Mouse (Mus musculus) CH12.LX (cell line): ENCODE measurements around the gene Cbl. TPM values are rescaled to one million over a fixed set of nuclear protein-coding genes. Genes with fewer than 3 reads are reported as not detected.
"Not testable (repeated sequence)": the region's sequence is repeated elsewhere in the genome, so short reads cannot be mapped to it uniquely, and the experiment has no call there.

ENCODE experiments used
- DNase-seq: peaks from one replicate; pipeline ENCODE4 v3.0.0-alpha.2; 2013; ENCODE audit errors: extremely low read depth
- H3K27ac ChIP-seq: 2 replicates; pipeline ENCODE4 v1.5.1; 2012; ENCODE audit warnings: low read depth, mild to moderate bottlenecking, control low read depth, moderate library complexity; ENCODE audit not compliant: insufficient read depth
- H3K27me3 ChIP-seq: replicated peaks from 2 replicates; pipeline ENCODE3; 2012; ENCODE audit warnings: inconsistent platforms
- H3K36me3 ChIP-seq, 2 experiments: replicated peaks in 1 of 2; 2 replicates each; pipeline versions ENCODE3 to v1.6.1; 2012; ENCODE audit warnings: inconsistent platforms in 1 of 2, low read length in 1 of 2, mild to moderate bottlenecking in 1 of 2, mixed read lengths in 1 of 2, moderate library complexity in 1 of 2; ENCODE audit not compliant: control insufficient read depth in 1 of 2, insufficient read depth in 1 of 2
- H3K4me1 ChIP-seq, 2 experiments: 2 replicates each; pipeline ENCODE4 v1.6.1; 2012; ENCODE audit warnings: inconsistent platforms in 1 of 2, moderate library complexity in 1 of 2; ENCODE audit not compliant: insufficient read depth in 2 of 2, control insufficient read depth in 1 of 2
- H3K4me2 ChIP-seq: 2 replicates; pipeline ENCODE4 v1.6.1; 2012; ENCODE audit warnings: low read depth, mild to moderate bottlenecking, control low read depth; ENCODE audit not compliant: poor library complexity, insufficient read depth, severe bottlenecking
- H3K4me3 ChIP-seq, 3 experiments: fragments of 150-350 bp in 1 of 3; sonication (generic) in 1 of 3; replicated peaks in 1 of 3; 2 replicates each; pipeline versions ENCODE3 to v1.5.1; 2011 to 2012; ENCODE audit warnings: low read depth in 2 of 3, low read length in 2 of 3, mild to moderate bottlenecking in 2 of 3, moderate library complexity in 2 of 3, control low read depth in 1 of 3, improper control_type of control experiment in 1 of 3, inconsistent platforms in 1 of 3, mixed read lengths in 1 of 3; ENCODE audit not compliant: poor library complexity in 1 of 3
- H3K79me2 ChIP-seq: replicated peaks from 2 replicates; pipeline ENCODE4 v1.6.1; 2012; ENCODE audit warnings: mild to moderate bottlenecking, moderate library complexity; ENCODE audit not compliant: control insufficient read depth, poor library complexity, insufficient read depth, severe bottlenecking; ENCODE audit errors: extremely low read depth
- H3K9ac ChIP-seq: 2 replicates; pipeline ENCODE4 v1.6.1; 2012; ENCODE audit warnings: low read depth, mild to moderate bottlenecking, control low read depth, moderate library complexity; ENCODE audit not compliant: insufficient read depth
- H3K9me3 ChIP-seq: replicated peaks from 2 replicates; pipeline ENCODE3; 2012; ENCODE audit warnings: low read length, inconsistent platforms, mixed read lengths
- BHLHE40 ChIP-seq: IDR thresholded peaks from 2 replicates; pipeline ENCODE4 v1.6.1; 2011; ENCODE audit warnings: mild to moderate bottlenecking, low read depth, low read length, improper control_type of control experiment
- CHD1 ChIP-seq: IDR thresholded peaks from 2 replicates; pipeline ENCODE4 v1.6.1; 2012; ENCODE audit warnings: low read depth, low read length, improper control_type of control experiment, inconsistent platforms
- CHD2 ChIP-seq: IDR thresholded peaks from 2 replicates; pipeline ENCODE4 v1.6.1; 2011; ENCODE audit warnings: low read length, improper control_type of control experiment
- CTCF ChIP-seq, 2 experiments: IDR thresholded peaks in 1 of 2; conservative IDR thresholded peaks in 1 of 2; 2 replicates each; pipeline ENCODE4 v1.5.1; 2011 to 2012; ENCODE audit warnings: low read depth in 2 of 2, low read length in 2 of 2, improper control_type of control experiment in 1 of 2, inconsistent platforms in 1 of 2, mild to moderate bottlenecking in 1 of 2, moderate library complexity in 1 of 2
- E2F4 ChIP-seq: IDR thresholded peaks from 2 replicates; pipeline ENCODE4 v1.6.1; 2011; ENCODE audit warnings: low read depth, low read length, improper control_type of control experiment; ENCODE audit not compliant: insufficient replicate concordance
- ELF1 ChIP-seq: IDR thresholded peaks from 2 replicates; pipeline ENCODE4 v1.6.1; 2014; ENCODE audit warnings: low read depth, mild to moderate bottlenecking, inconsistent platforms, low read length, improper control_type of control experiment
- EP300 ChIP-seq: IDR thresholded peaks from 2 replicates; pipeline ENCODE4 v1.6.1; 2011; ENCODE audit warnings: low read length, improper control_type of control experiment
- HCFC1 ChIP-seq: IDR thresholded peaks from 2 replicates; pipeline ENCODE4 v1.6.1; 2012; ENCODE audit warnings: low read depth, mild to moderate bottlenecking, inconsistent platforms, low read length, improper control_type of control experiment
- IRF4 ChIP-seq: IDR thresholded peaks from 2 replicates; pipeline ENCODE4 v1.6.1; 2014; ENCODE audit warnings: low read depth, mild to moderate bottlenecking, inconsistent platforms, low read length, improper control_type of control experiment
- JUND ChIP-seq: conservative IDR thresholded peaks from 2 replicates; pipeline ENCODE4 v1.6.1; 2011; ENCODE audit warnings: low read depth, low read length, improper control_type of control experiment
- KAT2A ChIP-seq: IDR thresholded peaks from 2 replicates; pipeline ENCODE4 v1.6.1; 2012; ENCODE audit warnings: low read length, improper control_type of control experiment, inconsistent platforms; ENCODE audit not compliant: insufficient replicate concordance
- MAX ChIP-seq: IDR thresholded peaks from 2 replicates; pipeline ENCODE4 v1.6.1; 2011; ENCODE audit warnings: low read length, improper control_type of control experiment
- MAZ ChIP-seq: IDR thresholded peaks from 2 replicates; pipeline ENCODE4 v1.6.1; 2012; ENCODE audit warnings: low read depth, mild to moderate bottlenecking, inconsistent platforms, low read length, improper control_type of control experiment, moderate library complexity
- MEF2A ChIP-seq: IDR thresholded peaks from 2 replicates; pipeline ENCODE4 v1.6.1; 2014; ENCODE audit warnings: low read depth, mild to moderate bottlenecking, inconsistent platforms, low read length, improper control_type of control experiment, borderline replicate concordance
- MXI1 ChIP-seq: IDR thresholded peaks from 2 replicates; pipeline ENCODE4 v1.6.1; 2011; ENCODE audit warnings: mild to moderate bottlenecking, low read depth, low read length, improper control_type of control experiment
- MYC ChIP-seq: IDR thresholded peaks from 2 replicates; pipeline ENCODE4 v1.6.1; 2011; ENCODE audit warnings: low read depth, mild to moderate bottlenecking, improper control_type of control experiment, low read length
- NELFE ChIP-seq: IDR thresholded peaks from 2 replicates; pipeline ENCODE4 v1.6.1; 2011; ENCODE audit warnings: low read depth, low read length, improper control_type of control experiment
- NRF1 ChIP-seq: IDR thresholded peaks from 2 replicates; pipeline ENCODE4 v1.6.1; 2014; ENCODE audit warnings: low read depth, mild to moderate bottlenecking, inconsistent platforms, low read length, improper control_type of control experiment, moderate library complexity
- POLR2A ChIP-seq: IDR thresholded peaks from 2 replicates; pipeline ENCODE4 v1.6.1; 2011; ENCODE audit warnings: low read depth, mild to moderate bottlenecking, improper control_type of control experiment, low read length
- POLR2AphosphoS2 ChIP-seq: IDR thresholded peaks from 2 replicates; pipeline ENCODE4 v1.6.1; 2011; ENCODE audit warnings: low read depth, low read length, improper control_type of control experiment
- RAD21 ChIP-seq: IDR thresholded peaks from 2 replicates; pipeline ENCODE4 v1.6.1; 2011; ENCODE audit warnings: low read depth, mild to moderate bottlenecking, low read length, improper control_type of control experiment, moderate library complexity
- SIN3A ChIP-seq: IDR thresholded peaks from 2 replicates; pipeline ENCODE4 v1.6.1; 2012; ENCODE audit warnings: low read length, improper control_type of control experiment, inconsistent platforms
- SMC3 ChIP-seq: IDR thresholded peaks from 2 replicates; pipeline ENCODE4 v1.6.1; 2011; ENCODE audit warnings: low read depth, low read length, improper control_type of control experiment
- TBP ChIP-seq: conservative IDR thresholded peaks from 2 replicates; pipeline ENCODE4 v1.6.1; 2011; ENCODE audit warnings: low read depth, low read length, improper control_type of control experiment
- TCF12 ChIP-seq: IDR thresholded peaks from 2 replicates; pipeline ENCODE4 v1.6.1; 2014; ENCODE audit warnings: low read depth, mild to moderate bottlenecking, inconsistent platforms, low read length, improper control_type of control experiment
- UBTF ChIP-seq: IDR thresholded peaks from 2 replicates; pipeline ENCODE4 v1.6.1; 2012; ENCODE audit warnings: low read depth, mild to moderate bottlenecking, inconsistent platforms, low read length, improper control_type of control experiment, moderate library complexity
- ZC3H11A ChIP-seq: IDR thresholded peaks from 2 replicates; pipeline ENCODE4 v1.6.1; 2012; ENCODE audit warnings: low read depth, mild to moderate bottlenecking, inconsistent platforms, low read length, improper control_type of control experiment
- ZNF384 ChIP-seq: IDR thresholded peaks from 2 replicates; pipeline ENCODE4 v1.6.1; 2012; ENCODE audit warnings: low read depth, low read length, improper control_type of control experiment, inconsistent platforms
- dilution Hi-C: fragments of 300-500 bp; cut with MboI; formaldehyde crosslinking; loops from 2 replicates; pipeline ENCODE4 v1.14.3; 2020; ENCODE audit warnings: low sequenced_read_pairs; ENCODE audit not compliant: extremely low pct_unique_long_range_greater_than_20kb, extremely low pct_ligation_motif_present
- in situ Hi-C: fragments of 300-500 bp; cut with MboI; formaldehyde crosslinking; loops from 3 replicates; pipeline ENCODE4 v1.14.3; 2019; ENCODE audit warnings: low sequenced_read_pairs, low pct_ligation_motif_present, low pct_unique_long_range_greater_than_20kb, mixed read lengths
- polyA plus RNA-seq: library from polyadenylated mRNA; unstranded; fragments of >175 nt; gene quantifications from 2 replicates; pipeline ENCODE4 v1.2.1, GENCODE M21; 2012; ENCODE audit warnings: low read depth; ENCODE audit not compliant: insufficient read length
- total RNA-seq, 2 experiments: library from RNA; depleted of rRNA; stranded (reverse); fragments of 300-350 nt in 1 of 2; fragments of >200 nt in 1 of 2; gene quantifications; 2 replicates each; pipeline ENCODE4 v1.2.3; 2012 to 2014

The Cbl gene
- total and polyA plus RNA-seq, 3 experiments = 8.3 to 39.0 (median 11.9) TPM

DNA sequence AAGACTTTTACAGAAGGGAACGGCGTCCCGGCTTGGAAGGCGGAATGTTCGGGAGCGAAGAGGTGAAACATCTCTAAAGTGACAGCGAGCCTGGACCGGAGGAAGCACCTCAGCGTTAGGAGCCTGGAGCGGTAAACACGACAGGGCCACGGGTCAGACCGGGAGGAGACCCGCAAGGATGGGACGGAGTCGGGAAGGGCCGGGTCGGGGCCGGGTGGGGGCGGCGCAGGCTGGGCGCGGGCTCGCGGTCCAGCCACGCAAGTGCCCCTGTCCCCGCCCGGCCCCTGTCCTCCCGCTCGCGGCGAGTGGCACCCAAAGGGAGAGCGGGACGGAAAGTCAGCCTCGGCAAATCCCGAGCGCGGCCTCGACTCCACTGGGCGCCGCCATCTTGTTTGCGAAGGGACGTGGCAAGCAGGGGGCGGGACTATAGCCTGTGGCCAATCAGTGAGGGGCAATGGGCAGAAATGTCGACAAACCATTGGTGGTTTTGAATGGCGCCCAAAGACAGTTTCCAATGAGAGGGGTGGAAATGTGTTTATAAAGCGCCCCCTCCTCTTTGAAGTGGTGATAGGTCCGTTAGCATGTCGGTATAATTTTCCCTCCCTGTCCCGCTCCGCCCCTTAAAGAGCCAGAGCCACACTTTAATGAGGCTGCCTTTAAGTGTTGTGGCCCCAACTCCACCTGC lies 120.6 kb downstream of the Cbl start, which contains the start of the genes Gm49380 and Rnf26:
Gene Gm49380, minus strand, starts transcription at position 396 of the 685 bp plus-strand sequence.
Gene Rnf26, minus strand, starts transcription at position 413 of the 685 bp plus-strand sequence.
- peaks cover 5 to 47% of the 10 kb centered on the region in 2 experiments; a peak in 3 of 4 replicates for H3K4me1 ChIP-seq
- TF ChIP-seq IRF4 (no peak), JUND (no peak), E2F4 (peak; percentile 98), RAD21 (no peak), BHLHE40 (no peak), ZNF384 (no peak), SMC3 (no peak), UBTF (no peak), MXI1 (peak; percentile 78; the same call in 1 of the 2 replicates), CTCF (conservative IDR thresholded peaks at IDR 0.05 in 1 of 2, IDR thresholded peaks at IDR 0.05 in 1 of 2; ENCODE audit: low read depth in 2 of 2, low read length in 2 of 2) (no peak), POLR2A (peak; percentile 77), POLR2AphosphoS2 (no peak), NRF1 (peak; percentile 49; the same call in 1 of the 2 replicates), CHD1 (no peak), ELF1 (no peak; the same call in 1 of the 2 replicates), ZC3H11A (no peak), TCF12 (peak; percentile 91), KAT2A (peak; percentile 75; the same call in 1 of the 2 replicates), MYC (peak; percentile 54; the same call in 1 of the 2 replicates), MAZ (peak; percentile 91), MAX (0 out of 2 replicates have a peak, but pooled peaks have one; percentile 18), NELFE (peak; percentile 64; the same call in 1 of the 2 replicates), CHD2 (peak; percentile 96), HCFC1 (peak; percentile 74), EP300 (no peak), SIN3A (peak; percentile 95), TBP (peak; percentile 96), MEF2A (peak; percentile 31; the same call in 1 of the 2 replicates)
- TF ChIP-seq, all 38 proteins: peak for 15
- Histone ChIP-seq H3K79me2 (peaks cover 28% of the 10 kb centered on the region), H3K9me3 (no peaks in the 10 kb centered on the region), H3K9ac (peak within 1 kb of the TSS; percentile 74), H3K36me3 (peaks cover 11 to 21% of the 10 kb centered on the region in 2 experiments), H3K27me3 (no peaks in the 10 kb centered on the region), H3K4me3 (peak within 1 kb of the TSS; percentile 56 to 75 (median 63)), H3K4me2 (peak within 1 kb of the TSS; percentile 94), H3K27ac (no peak within 1 kb of the TSS; the same call in 1 of the 2 replicates)
- in situ Hi-C loops (no loop called here), dilution Hi-C loops (no loop called here)
- peak; percentile 99 for DNase-seq

DNA sequence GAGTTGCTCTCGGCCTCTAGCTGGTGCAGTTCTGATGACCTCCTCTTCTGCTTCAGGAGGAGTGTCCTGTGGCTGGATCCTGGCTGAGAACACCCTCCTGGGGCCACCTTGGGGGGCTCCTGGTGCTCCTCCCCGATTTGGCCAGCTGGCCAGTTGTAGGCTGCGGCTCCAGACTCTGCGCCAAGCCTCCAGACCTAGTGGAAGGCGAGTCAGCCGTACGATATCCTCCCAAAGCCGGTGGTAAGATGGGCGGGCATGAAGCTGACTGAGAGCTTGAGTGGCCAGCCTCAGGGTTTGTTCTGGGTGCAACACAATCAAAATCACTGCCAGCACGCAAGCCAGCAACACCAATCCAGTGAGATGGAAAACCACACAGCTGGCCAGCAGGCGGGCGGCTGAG lies 121.9 kb downstream of the Cbl start:
- DNase-seq, H3K27me3 ChIP-seq, H3K27ac ChIP-seq, in situ Hi-C loops, dilution Hi-C loops, H3K9ac ChIP-seq, H3K9me3 ChIP-seq: not testable (repeated sequence)
- Histone ChIP-seq H3K4me3 (peak overlapping the region in 1 of 3 experiments; percentile 75), H3K79me2 (peaks cover 35% of the 10 kb centered on the region), H3K4me1 (peaks cover 5 to 60% of the 10 kb centered on the region in 2 experiments; a peak in 3 of 4 replicates), H3K36me3 (peaks cover 19 to 35% of the 10 kb centered on the region in 2 experiments), H3K4me2 (peak overlapping the region; percentile 48)
